Mouse (Mus musculus): Measurements from ENCODE around the gene Ssr1. TPM values are rescaled to one million over a fixed set of nuclear protein-coding genes. Genes with fewer than 3 reads are reported as not detected.

Gene Ssr1
- polyA plus RNA-seq, 1 experiment from 2014 or later = 104 TPM

GRCm38 (mm10) chr13:37963354-37964007, 30.5 kb downstream of the Ssr1 start:
- WGBS = under 1% methylated on average over 12 of the region's 12 CpGs
- peak; percentile 26; the same call in 1 of the 2 replicates for ATAC-seq (ENCODE audit: insufficient read depth, low FRiP score, low TSS enrichment)

GRCm38 (mm10) chr13:37962541-37962940, 31.5 kb downstream of the Ssr1 start:
- Histone ChIP-seq H3K9ac (ENCODE audit: low read length) (no peak overlapping the region), H3K4me2 (ENCODE audit: low read depth) (no peak overlapping the region), H3K9me3 (ENCODE audit: control insufficient read depth, low read length) (no peaks in the 10 kb centered on the region), H3K27me3 (ENCODE audit: control insufficient read depth, insufficient read depth, low read length) (no peaks in the 10 kb centered on the region), H3K36me3 (ENCODE audit: control insufficient read depth, insufficient read depth, low read length) (no peaks in the 10 kb centered on the region), H3K4me3 (ENCODE audit: low read depth, low read length) (no peak overlapping the region), H3K4me1 (ENCODE audit: control insufficient read depth, insufficient read depth, low read length) (peaks cover 13% of the 10 kb centered on the region), H3K27ac (ENCODE audit: low read depth, low read length) (no peak overlapping the region)
- ATAC-seq (ENCODE audit: insufficient read depth, low FRiP score, low TSS enrichment) = no peak
- WGBS = 86% methylated on average over 9 of the region's 9 CpGs
- DNase-seq (ENCODE audit: low spot score) = no peak

More at GRCm38 (mm10) chr13:37963354-37964007, 30.5 kb downstream of the Ssr1 start:
- Histone ChIP-seq H3K27me3 (ENCODE audit: control insufficient read depth, insufficient read depth, low read length) (no peaks in the 10 kb centered on the region), H3K9me3 (ENCODE audit: control insufficient read depth, low read length) (no peaks in the 10 kb centered on the region), H3K4me3 (ENCODE audit: low read depth, low read length) (peak overlapping the region; percentile 21; the same call in 1 of the 2 replicates), H3K9ac (ENCODE audit: low read length) (no peak overlapping the region), H3K36me3 (ENCODE audit: control insufficient read depth, insufficient read depth, low read length) (no peaks in the 10 kb centered on the region), H3K4me1 (ENCODE audit: control insufficient read depth, insufficient read depth, low read length) (peaks cover 13% of the 10 kb centered on the region), H3K27ac (ENCODE audit: low read depth, low read length) (no peak overlapping the region), H3K4me2 (ENCODE audit: low read depth) (peak overlapping the region; percentile 40)
- DNase-seq (ENCODE audit: low spot score) = peak; percentile 79

GRCm38 (mm10) chr13:37959936-37960335, 34.1 kb downstream of the Ssr1 start:
- ATAC-seq (ENCODE audit: insufficient read depth, low FRiP score, low TSS enrichment) = no peak
- H3K4me2 ChIP-seq (ENCODE audit: low read depth) = no peak overlapping the region
- 89% methylated on average over 7 of the region's 7 CpGs for WGBS

GRCm38 (mm10) chr13:37959239-37959907, 34.6 kb downstream of the Ssr1 start:
- Histone ChIP-seq H3K9ac (ENCODE audit: low read length) (no peak overlapping the region), H3K27me3 (ENCODE audit: control insufficient read depth, insufficient read depth, low read length) (no peaks in the 10 kb centered on the region), H3K4me1 (ENCODE audit: control insufficient read depth, insufficient read depth, low read length) (peaks cover 2% of the 10 kb centered on the region; the same call in 1 of the 2 replicates), H3K9me3 (ENCODE audit: control insufficient read depth, low read length) (no peaks in the 10 kb centered on the region), H3K4me2 (ENCODE audit: low read depth) (no peak overlapping the region), H3K4me3 (ENCODE audit: low read depth, low read length) (no peak overlapping the region), H3K36me3 (ENCODE audit: control insufficient read depth, insufficient read depth, low read length) (no peaks in the 10 kb centered on the region), H3K27ac (ENCODE audit: low read depth, low read length) (no peak overlapping the region)
- DNase-seq (ENCODE audit: low spot score) (no peak), ATAC-seq (ENCODE audit: insufficient read depth, low FRiP score, low TSS enrichment) (no peak)
- 81% methylated on average over 15 of the region's 15 CpGs for WGBS

More at GRCm38 (mm10) chr13:37959936-37960335, 34.1 kb downstream of the Ssr1 start:
- H3K4me3 ChIP-seq (ENCODE audit: low read depth, low read length) = no peak overlapping the region
- H3K9ac ChIP-seq (ENCODE audit: low read length) = no peak overlapping the region
- no peak for DNase-seq (ENCODE audit: low spot score)
- no peaks in the 10 kb centered on the region for H3K36me3 ChIP-seq (ENCODE audit: control insufficient read depth, insufficient read depth, low read length)
- H3K4me1 ChIP-seq (ENCODE audit: control insufficient read depth, insufficient read depth, low read length) = peaks cover 6% of the 10 kb centered on the region; the same call in 1 of the 2 replicates
- no peak overlapping the region for H3K27ac ChIP-seq (ENCODE audit: low read depth, low read length)
- H3K9me3 ChIP-seq (ENCODE audit: control insufficient read depth, low read length) = no peaks in the 10 kb centered on the region
- H3K27me3 ChIP-seq (ENCODE audit: control insufficient read depth, insufficient read depth, low read length) = no peaks in the 10 kb centered on the region

GRCm38 (mm10) chr13:37958498-37959238, 35.3 kb downstream of the Ssr1 start:
- no peak overlapping the region for H3K4me2 ChIP-seq (ENCODE audit: low read depth)
- no peaks in the 10 kb centered on the region for H3K4me1 ChIP-seq (ENCODE audit: control insufficient read depth, insufficient read depth, low read length)
- H3K9ac ChIP-seq (ENCODE audit: low read length) = no peak overlapping the region
- WGBS = 90% methylated on average over 18 of the region's 18 CpGs
- no peaks in the 10 kb centered on the region for H3K27me3 ChIP-seq (ENCODE audit: control insufficient read depth, insufficient read depth, low read length)
- H3K36me3 ChIP-seq (ENCODE audit: control insufficient read depth, insufficient read depth, low read length) = no peaks in the 10 kb centered on the region
- no peak for DNase-seq (ENCODE audit: low spot score)
- H3K27ac ChIP-seq (ENCODE audit: low read depth, low read length) = no peak overlapping the region
- no peak for ATAC-seq (ENCODE audit: insufficient read depth, low FRiP score, low TSS enrichment)
- no peaks in the 10 kb centered on the region for H3K9me3 ChIP-seq (ENCODE audit: control insufficient read depth, low read length)
- H3K4me3 ChIP-seq (ENCODE audit: low read depth, low read length) = no peak overlapping the region

- no peak for ATAC-seq (ENCODE audit: insufficient read depth, low FRiP score, low TSS enrichment)
- H3K27ac ChIP-seq (ENCODE audit: low read depth, low read length) = no peak overlapping the region
- WGBS = 88% methylated on average over 1 of the region's 1 CpGs
These were observed 39.7 kb downstream of the Ssr1 start for GRCm38 (mm10) chr13:37954318-37954717.

GRCm38 (mm10) chr13:37952981-37953380, 41.0 kb downstream of the Ssr1 start:
- Histone ChIP-seq H3K27me3 (ENCODE audit: control insufficient read depth, insufficient read depth, low read length) (no peaks in the 10 kb centered on the region), H3K4me1 (ENCODE audit: control insufficient read depth, insufficient read depth, low read length) (no peaks in the 10 kb centered on the region), H3K4me3 (ENCODE audit: low read depth, low read length) (no peak overlapping the region), H3K9ac (ENCODE audit: low read length) (no peak overlapping the region), H3K9me3 (ENCODE audit: control insufficient read depth, low read length) (no peaks in the 10 kb centered on the region), H3K27ac (ENCODE audit: low read depth, low read length) (no peak overlapping the region), H3K4me2 (ENCODE audit: low read depth) (no peak overlapping the region), H3K36me3 (ENCODE audit: control insufficient read depth, insufficient read depth, low read length) (0 out of 2 replicates have a peak, but pooled peaks cover 5% of the 10 kb centered on the region)
- no peak for ATAC-seq (ENCODE audit: insufficient read depth, low FRiP score, low TSS enrichment)
- 87% methylated on average over 6 of the region's 6 CpGs for WGBS
- no peak for DNase-seq (ENCODE audit: low spot score)

More at GRCm38 (mm10) chr13:37954318-37954717, 39.7 kb downstream of the Ssr1 start:
- no peaks in the 10 kb centered on the region for H3K4me1 ChIP-seq (ENCODE audit: control insufficient read depth, insufficient read depth, low read length)
- no peaks in the 10 kb centered on the region for H3K9me3 ChIP-seq (ENCODE audit: control insufficient read depth, low read length)
- H3K4me2 ChIP-seq (ENCODE audit: low read depth) = no peak overlapping the region
- H3K36me3 ChIP-seq (ENCODE audit: control insufficient read depth, insufficient read depth, low read length) = no peaks in the 10 kb centered on the region
- H3K27me3 ChIP-seq (ENCODE audit: control insufficient read depth, insufficient read depth, low read length) = no peaks in the 10 kb centered on the region
- H3K9ac ChIP-seq (ENCODE audit: low read length) = no peak overlapping the region
- H3K4me3 ChIP-seq (ENCODE audit: low read depth, low read length) = no peak overlapping the region
- DNase-seq (ENCODE audit: low spot score) = no peak

GRCm38 (mm10) chr13:37946734-37947133, 47.3 kb downstream of the Ssr1 start:
- H3K4me2 ChIP-seq (ENCODE audit: low read depth) = no peak overlapping the region
- H3K9me3 ChIP-seq (ENCODE audit: control insufficient read depth, low read length) = no peaks in the 10 kb centered on the region
- WGBS = 30% methylated on average over 6 of the region's 6 CpGs
- ATAC-seq (ENCODE audit: insufficient read depth, low FRiP score, low TSS enrichment) = no peak
- peak; percentile 85 for DNase-seq (ENCODE audit: low spot score)
- no peak overlapping the region for H3K9ac ChIP-seq (ENCODE audit: low read length)
- H3K4me3 ChIP-seq (ENCODE audit: low read depth, low read length) = no peak overlapping the region
- no peaks in the 10 kb centered on the region for H3K27me3 ChIP-seq (ENCODE audit: control insufficient read depth, insufficient read depth, low read length)
- 0 out of 2 replicates have a peak, but pooled peaks cover 5% of the 10 kb centered on the region for H3K36me3 ChIP-seq (ENCODE audit: control insufficient read depth, insufficient read depth, low read length)
- H3K4me1 ChIP-seq (ENCODE audit: control insufficient read depth, insufficient read depth, low read length) = no peaks in the 10 kb centered on the region
- H3K27ac ChIP-seq (ENCODE audit: low read depth, low read length) = no peak overlapping the region

Measured in neural tube, embryonic 11.5 days (tissue).